ENCODE assay signal across 17 mouse cellular contexts in the genomic region with DNA sequence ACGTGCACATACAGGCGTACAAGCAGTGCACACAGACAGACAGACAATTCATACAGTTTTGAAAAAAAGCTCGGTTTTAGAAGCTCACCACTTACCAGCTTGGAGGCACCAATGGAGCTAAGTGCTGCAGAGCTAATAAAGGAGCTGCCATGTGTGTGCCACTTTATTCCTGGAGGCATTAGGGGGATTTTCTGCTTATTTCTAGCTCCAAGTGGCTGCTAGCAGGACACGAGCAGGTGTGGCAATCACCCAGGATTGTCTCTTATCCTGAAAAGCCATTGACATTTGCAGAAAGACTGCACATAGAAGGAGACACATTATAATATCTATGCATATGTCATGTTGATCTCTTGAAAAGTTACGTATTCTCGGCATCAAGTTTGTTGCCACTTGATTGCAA.
"Had no signal": no experiment of that assay in that cellular context is flagged by ENCODE, and none has a peak within 500 bp of the region (broad histone marks: within the 10 kb centered on the region; RNA-seq: fewer than 3 reads in every experiment).

No protein-coding gene starts in this region.

- H3K4me3 ChIP-seq: liver, embryonic 12.5 days; midbrain, embryonic 10.5 days; midbrain, embryonic 12.5 days; myocyte; neural tube, embryonic 13.5 days; neural tube, embryonic 15.5 days had no signal

- DNase-seq: midbrain, embryonic 14.5 days; retina, postnatal 1 day; right cerebral cortex, adult 18-20 months; right cerebral cortex, postnatal 25 days; right cerebral cortex, postnatal 4 days; spleen, adult 18-20 months; thymus, adult 18-20 months; thymus, postnatal 14 days; thymus, postnatal 36 days had no signal

- H3K27ac ChIP-seq: liver, embryonic 14.5 days; midbrain, embryonic 10.5 days; midbrain, embryonic 12.5 days; neural tube, embryonic 13.5 days; neural tube, embryonic 15.5 days had no signal

- H3K4me2 ChIP-seq: liver, embryonic 12.5 days; midbrain, embryonic 12.5 days; neural tube, embryonic 13.5 days; neural tube, embryonic 15.5 days had no signal

- H3K36me3 ChIP-seq: liver, embryonic 12.5 days; midbrain, embryonic 10.5 days; midbrain, embryonic 12.5 days; neural tube, embryonic 13.5 days; neural tube, embryonic 15.5 days had no signal

- H3K9me3 ChIP-seq: liver, embryonic 12.5 days; midbrain, embryonic 10.5 days; midbrain, embryonic 12.5 days; neural tube, embryonic 13.5 days; neural tube, embryonic 15.5 days had no signal

- ATAC-seq: midbrain, embryonic 16.5 days had no signal

- H3K27me3 ChIP-seq: liver, embryonic 12.5 days; midbrain, embryonic 12.5 days; neural tube, embryonic 13.5 days; neural tube, embryonic 15.5 days had no signal

- H3K9ac ChIP-seq: liver, embryonic 12.5 days; liver, embryonic 14.5 days; midbrain, embryonic 12.5 days; neural tube, embryonic 13.5 days; neural tube, embryonic 15.5 days had no signal

- H3K4me1 ChIP-seq: liver, embryonic 12.5 days; midbrain, embryonic 10.5 days; neural tube, embryonic 13.5 days; neural tube, embryonic 15.5 days had no signal
